Mouse (Mus musculus) spleen, adult 12 weeks (tissue): ENCODE data around the gene 4931409K22Rik.

Source experiments
- DNase-seq: peaks from one replicate; pipeline ENCODE4 v3.0.0; 2022; ENCODE audit warnings: low spot score

Gene 4931409K22Rik

DNA sequence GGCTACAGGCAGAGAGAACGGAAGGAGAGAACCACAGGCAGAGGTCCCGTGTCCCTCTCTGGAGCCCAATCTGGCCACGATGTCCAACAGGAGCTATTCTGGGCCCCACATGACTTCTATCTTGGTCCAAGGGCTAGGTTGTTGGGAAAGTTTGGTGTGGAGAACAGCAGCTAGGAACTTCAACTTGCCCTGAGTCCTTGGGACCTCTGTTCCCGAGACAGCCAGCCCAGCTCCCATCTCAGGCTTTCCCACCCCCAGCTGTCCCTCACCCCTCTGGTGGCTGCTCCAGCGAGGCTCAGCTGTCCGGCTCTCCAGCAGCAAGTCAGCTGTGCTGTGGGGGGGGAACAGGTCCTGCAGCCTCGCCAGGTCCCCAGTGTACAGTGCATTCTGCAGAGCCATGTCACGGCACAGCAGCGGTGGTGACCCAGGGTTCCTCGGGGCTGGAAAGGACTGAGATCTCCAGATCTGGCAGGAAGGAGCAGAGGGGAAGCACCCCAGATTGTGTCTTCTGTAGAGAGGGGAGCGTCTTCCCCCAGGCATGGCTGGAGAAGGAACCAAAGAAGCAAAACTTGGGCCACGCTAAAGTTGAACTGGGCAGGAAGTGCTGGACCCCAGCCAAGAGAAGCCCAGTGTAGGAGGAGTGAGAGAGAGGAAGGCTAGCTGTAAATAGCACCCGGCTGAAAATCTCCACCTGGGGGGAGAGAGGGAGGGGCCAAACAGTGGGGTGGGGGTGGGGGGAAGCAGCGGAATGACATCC, 16.0 kb downstream of the 4931409K22Rik start, which contains the start of gene Asb10:
Asb10 (minus strand) TSS at position 592 of the 757 bp plus-strand sequence.
- DNase-seq = no peak

DNA sequence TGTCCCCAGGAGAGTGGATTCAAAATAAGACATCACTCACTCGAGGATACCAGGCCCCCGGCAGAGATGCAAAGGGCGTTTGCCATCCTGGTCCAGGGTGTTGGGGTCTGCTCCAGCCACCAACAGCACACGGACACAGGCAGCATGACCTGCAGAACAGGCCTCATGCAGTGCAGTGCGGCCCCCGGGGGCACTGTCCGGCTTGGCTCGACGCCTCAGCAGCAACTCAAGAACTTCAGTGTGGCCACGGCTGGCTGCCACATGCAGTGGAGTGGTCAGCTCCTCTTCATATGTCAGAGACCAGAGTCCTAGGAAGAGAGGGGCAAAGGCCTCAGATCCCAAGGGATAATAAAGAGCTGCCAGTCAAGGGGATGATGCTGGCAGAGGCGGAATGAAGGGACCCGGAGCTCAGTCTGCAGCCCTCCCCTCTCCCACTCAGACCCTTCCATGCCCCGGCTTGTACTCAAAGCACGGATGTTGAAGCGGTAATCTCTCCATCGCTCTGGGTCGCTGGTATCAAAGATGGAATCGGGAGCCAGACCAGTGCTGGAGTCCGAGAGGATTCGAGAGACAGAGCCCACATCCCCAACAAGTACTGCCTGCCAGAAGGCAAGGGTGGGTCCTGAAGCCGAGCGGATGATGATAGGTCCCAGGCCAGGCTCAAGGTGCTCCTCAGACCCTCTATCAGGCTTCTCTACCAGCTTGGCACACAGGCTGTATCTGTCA, 16.9 kb downstream of the 4931409K22Rik start:
- no peak for DNase-seq

GRCm38 (mm10) chr5:24537618-24538017, 19.0 kb downstream of the 4931409K22Rik start:
- DNase-seq = no peak

GRCm38 (mm10) chr5:24536511-24536910, 20.1 kb downstream of the 4931409K22Rik start:
- no peak for DNase-seq

DNA sequence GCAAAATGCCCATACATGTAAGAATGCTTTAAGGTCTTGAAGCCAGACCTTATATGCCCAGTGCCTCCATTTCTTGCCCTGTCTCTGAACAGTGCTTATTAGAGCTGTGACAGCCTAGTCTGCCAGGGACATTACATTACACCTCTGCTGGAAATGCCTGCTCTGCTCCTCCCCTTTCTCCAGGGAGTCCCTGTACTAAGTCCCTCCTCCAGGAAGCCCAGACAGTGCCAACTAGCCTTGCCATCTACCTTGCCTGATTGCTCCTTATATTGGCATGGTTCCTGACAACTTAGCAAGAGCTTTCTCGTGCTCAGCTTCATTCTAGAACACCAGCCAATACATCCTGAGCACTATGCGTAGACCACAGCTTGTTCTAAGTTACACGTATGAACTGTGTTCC, 20.9 kb downstream of the 4931409K22Rik start:
- no peak for DNase-seq

DNA sequence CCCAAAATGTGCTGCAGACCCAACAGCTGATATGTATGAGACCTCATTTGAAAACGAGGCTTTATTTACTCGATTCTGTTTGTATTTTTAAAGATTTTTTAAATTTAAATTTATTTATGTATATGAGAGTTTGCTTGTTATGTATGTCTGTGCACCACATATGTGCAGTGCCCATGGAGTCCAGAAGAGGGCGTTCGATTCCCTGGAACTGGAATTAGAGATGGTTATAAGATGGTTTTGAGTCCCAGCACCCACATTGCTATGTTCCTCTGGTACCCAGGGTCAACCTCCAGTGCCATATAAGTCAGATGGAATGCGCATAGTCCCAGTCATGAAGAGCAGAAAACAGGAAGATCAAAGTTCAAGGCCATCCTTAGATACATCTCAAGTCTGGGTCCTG, 22.3 kb downstream of the 4931409K22Rik start:
- DNase-seq = no peak

- DNase-seq = no peak
Measured at GRCm38 (mm10) chr5:24533391-24533790, 23.2 kb downstream of the 4931409K22Rik start.

DNA sequence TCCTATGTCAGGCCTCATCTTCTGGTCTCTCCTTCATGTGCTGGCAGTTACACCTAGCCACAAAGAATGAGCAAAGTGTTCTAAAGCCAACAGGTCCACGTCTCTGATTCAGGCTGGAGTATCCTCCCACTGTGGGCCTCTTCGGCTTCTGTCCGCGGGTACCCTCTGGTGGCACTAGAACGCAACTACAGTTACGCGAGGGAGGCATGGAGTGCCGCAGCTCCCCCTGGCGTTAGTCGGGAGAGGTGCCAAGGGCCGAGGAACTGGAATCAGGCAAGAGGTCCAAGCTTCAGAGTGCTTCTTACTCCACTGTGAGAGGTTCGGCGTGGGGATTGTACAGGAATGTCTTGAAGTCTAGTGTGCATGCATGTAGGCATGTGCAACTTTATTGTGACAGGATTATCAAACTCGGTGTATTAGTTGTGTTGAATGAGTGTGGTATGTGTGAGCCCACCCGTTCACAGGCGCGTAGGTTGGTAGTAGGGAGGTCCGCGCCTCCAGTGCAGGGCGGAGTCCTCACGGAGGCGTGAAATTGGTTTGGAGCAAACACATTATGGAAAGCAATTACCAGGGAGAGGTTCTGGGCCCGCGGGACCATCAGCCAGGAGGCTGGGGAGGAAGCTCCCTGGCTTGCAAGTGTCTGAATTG, 26.4 kb downstream of the 4931409K22Rik start:
- DNase-seq = peak; percentile 81

DNA sequence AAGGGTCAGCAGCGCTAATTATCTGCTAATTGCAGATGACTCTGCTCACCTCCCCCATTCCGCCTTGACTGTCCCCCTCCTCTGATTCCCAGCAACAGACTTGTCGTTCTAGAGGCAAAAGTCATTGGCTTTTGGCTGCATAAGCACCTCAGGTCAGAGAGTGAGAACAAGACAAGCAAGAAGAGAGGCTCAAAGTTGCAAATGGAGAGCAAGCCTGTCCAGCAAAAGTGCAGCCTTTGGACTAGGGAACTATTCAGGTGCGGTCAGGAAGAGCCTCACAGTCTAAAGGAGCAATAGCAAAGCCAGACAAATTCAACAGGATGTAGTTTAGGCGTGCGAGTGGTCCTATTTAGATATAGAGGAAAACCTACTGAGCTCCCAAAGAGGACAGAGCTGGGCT, 28.8 kb downstream of the 4931409K22Rik start:
- DNase-seq = no peak

GRCm38 (mm10) chr5:24526889-24527230, 29.7 kb downstream of the 4931409K22Rik start, which contains the start of gene Gbx1:
TSS of gene Gbx1 (minus strand) at chr5:24527202.
- DNase-seq = no peak

- no peak for DNase-seq
Measured at GRCm38 (mm10) chr5:24526190-24526888, 30.3 kb downstream of the 4931409K22Rik start.

DNA sequence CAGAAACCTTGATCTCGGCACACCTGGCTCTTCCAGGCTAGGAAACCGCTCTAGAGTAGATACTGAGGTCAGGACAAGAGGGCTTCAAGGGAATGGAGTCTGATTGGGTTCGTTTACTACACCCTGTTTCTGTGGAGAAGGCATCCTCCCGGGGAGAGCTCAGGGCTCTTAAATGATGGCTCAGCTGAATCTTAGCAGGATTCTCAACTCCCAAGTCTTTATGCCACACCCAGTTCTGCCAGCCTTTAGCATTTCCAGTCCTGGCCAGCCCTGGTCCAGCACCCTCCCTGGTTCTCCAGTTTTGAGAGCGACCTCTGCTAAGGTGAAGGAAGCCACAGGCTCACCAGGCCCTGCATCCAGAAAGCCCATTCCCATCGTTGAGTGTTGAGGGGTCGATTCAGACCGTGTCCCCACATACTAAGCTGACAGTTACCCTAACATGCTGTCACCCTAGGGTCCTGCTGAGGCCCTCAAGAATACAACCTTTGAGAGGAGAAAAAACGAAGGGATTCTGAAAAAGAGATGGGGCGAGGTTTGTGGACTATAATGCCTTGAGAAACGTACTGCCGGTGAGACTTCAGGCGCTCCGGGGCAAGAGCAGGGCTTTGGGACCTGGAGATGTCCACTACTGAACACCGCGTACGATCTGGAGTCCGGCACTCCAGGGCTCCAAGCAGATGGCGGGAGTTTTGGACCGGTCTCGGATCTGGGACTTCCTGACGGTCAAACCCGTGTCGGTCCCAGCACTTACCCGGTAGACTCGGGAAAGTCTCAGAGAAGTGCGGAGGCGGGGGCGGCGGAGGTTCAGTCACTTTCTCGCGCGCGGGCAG, 31.0 kb downstream of the 4931409K22Rik start:
- DNase-seq = no peak

- no peak for DNase-seq
Measured at GRCm38 (mm10) chr5:24524522-24524921, 32.1 kb downstream of the 4931409K22Rik start.

GRCm38 (mm10) chr5:24523806-24524205, 32.8 kb downstream of the 4931409K22Rik start:
- DNase-seq = no peak

DNA sequence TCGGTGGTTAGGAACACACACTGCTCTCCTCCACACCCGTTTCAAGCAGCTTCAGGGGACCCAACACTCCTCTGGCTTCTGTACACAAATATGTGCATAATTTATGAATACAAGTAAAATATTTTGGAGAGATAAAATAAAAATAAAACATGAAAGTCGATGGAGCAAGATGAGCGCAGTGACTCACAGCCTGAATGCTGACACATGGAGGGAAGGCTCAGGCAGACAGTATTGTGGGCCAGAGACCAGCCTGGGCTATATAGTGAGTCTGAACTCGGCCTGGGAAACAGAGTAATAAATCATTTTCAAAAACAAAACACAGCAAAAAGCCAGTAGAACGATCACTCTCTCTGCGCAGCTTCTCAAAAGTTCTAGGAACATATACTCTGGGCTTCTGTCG, 35.2 kb downstream of the 4931409K22Rik start:
- no peak for DNase-seq

- DNase-seq = no peak
Measured at GRCm38 (mm10) chr5:24512271-24512670, 44.3 kb downstream of the 4931409K22Rik start.

- DNase-seq = no peak
Measured at GRCm38 (mm10) chr5:24510635-24511034, 46.0 kb downstream of the 4931409K22Rik start.

DNA sequence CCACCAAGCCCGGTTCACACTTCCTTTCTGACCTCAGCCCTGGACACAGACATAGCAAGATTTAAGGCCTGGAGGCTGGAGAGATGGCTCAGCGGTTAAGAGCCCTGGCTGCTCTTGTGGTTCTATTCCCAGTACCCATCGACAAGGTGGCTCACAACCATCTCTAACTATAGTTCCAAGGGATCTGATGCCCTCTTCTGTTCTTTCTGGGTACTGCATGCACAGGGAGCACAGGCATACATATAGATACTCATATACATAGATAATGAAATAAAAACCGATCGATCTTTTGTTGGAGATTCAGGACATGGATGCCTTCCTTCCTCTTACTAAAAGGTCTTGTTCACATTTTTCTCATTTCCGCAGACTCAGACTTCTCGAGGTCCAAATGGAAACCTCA, 48.2 kb downstream of the 4931409K22Rik start:
- DNase-seq = no peak

GRCm38 (mm10) chr5:24505513-24505912, 51.1 kb downstream of the 4931409K22Rik start:
- DNase-seq = no peak

- DNase-seq = no peak
Measured at GRCm38 (mm10) chr5:24502786-24503185, 53.8 kb downstream of the 4931409K22Rik start.

DNA sequence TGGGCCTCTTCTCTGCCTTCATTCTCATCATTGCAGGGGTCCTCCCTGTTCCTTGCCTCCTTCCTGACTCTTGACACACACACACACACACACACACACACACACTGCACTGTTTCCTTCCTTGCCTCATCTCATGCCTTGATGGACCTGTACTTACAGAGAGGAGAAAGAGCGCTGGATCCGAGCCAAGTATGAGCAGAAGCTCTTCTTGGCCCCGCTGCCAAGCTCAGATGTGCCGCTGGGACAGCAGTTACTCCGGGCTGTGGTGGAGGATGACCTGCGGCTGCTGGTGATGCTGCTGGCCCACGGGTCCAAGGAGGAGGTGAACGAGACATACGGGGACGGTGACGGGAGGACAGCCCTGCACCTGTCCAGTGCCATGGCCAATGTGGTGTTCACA, 55.8 kb downstream of the 4931409K22Rik start:
- no peak for DNase-seq
